Mouse (Mus musculus) CD4-positive naive resting alpha-beta T cell, adult 76 days (primary cell): Measurements from ENCODE around the gene Hist1h2bj. TPM values are rescaled to one million over a fixed set of nuclear protein-coding genes. Genes with fewer than 3 reads are reported as not detected.

Experiments used
- total RNA-seq: library from RNA; stranded (reverse); gene quantifications from one replicate; pipeline ENCODE4 v1.2.4, GENCODE M21; 2023

The Hist1h2bj gene
- total RNA-seq = 24.6 TPM

DNA sequence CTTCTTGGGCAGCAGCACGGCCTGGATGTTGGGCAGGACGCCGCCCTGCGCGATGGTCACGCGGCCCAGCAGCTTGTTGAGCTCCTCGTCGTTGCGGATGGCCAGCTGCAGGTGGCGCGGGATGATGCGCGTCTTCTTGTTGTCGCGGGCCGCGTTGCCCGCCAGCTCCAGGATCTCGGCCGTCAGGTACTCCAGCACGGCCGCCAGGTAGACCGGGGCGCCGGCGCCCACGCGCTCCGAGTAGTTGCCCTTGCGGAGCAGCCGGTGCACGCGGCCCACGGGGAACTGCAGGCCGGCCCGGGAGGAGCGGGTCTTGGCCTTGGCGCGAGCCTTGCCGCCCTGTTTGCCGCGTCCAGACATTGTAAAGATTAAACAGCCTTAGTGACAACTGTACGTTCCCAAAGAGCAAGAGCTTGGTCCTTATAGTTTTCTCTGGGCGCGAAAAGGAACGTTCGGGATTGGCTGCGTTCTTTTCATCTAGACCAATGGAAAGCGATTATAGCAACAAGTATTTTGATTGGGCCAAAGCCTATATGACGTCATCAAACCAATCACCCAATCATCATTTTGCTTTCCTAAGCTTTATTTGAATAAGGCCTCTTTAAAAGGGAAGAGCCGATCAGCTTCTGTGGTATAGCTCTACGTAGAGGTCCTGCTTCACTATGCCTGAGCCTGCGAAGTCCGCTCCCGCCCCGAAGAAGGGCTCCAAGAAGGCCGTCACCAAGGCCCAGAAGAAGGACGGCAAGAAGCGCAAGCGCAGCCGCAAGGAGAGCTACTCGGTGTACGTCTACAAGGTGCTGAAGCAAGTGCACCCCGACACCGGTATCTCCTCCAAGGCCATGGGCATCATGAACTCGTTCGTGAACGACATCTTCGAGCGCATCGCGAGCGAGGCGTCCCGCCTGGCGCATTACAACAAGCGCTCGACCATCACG, at the start of gene Hist1h2bj, which contains the start of gene Hist1h2ag:
Gene Hist1h2bj (plus strand): TSS at position 647 of the 935 bp plus-strand sequence.
Gene Hist1h2ag (minus strand): TSS at position 377 of the 935 bp plus-strand sequence.

DNA sequence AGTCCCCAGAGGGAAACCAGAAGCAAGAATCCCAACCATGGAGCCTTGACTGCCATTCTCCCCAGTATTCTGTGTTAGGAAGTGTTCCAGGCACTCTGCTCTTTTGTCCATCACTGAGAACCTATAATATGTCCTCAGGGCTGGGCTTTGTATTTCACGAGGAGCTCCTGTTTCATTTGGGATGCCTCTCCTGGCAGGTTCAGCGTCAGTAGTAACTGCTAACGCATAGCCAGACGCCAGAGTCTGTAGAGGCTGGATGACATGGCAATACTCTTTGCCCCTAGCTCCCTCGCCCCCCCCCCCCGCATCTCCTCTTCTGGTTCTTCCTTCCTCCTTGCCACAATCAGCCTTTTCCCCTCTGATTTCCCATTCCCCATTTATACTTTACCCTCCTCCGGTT, 33.4 kb upstream of the Hist1h2bj start, which contains the start of gene Prss16:
Gene Prss16 (minus strand): TSS at position 101 of the 400 bp plus-strand sequence.

DNA sequence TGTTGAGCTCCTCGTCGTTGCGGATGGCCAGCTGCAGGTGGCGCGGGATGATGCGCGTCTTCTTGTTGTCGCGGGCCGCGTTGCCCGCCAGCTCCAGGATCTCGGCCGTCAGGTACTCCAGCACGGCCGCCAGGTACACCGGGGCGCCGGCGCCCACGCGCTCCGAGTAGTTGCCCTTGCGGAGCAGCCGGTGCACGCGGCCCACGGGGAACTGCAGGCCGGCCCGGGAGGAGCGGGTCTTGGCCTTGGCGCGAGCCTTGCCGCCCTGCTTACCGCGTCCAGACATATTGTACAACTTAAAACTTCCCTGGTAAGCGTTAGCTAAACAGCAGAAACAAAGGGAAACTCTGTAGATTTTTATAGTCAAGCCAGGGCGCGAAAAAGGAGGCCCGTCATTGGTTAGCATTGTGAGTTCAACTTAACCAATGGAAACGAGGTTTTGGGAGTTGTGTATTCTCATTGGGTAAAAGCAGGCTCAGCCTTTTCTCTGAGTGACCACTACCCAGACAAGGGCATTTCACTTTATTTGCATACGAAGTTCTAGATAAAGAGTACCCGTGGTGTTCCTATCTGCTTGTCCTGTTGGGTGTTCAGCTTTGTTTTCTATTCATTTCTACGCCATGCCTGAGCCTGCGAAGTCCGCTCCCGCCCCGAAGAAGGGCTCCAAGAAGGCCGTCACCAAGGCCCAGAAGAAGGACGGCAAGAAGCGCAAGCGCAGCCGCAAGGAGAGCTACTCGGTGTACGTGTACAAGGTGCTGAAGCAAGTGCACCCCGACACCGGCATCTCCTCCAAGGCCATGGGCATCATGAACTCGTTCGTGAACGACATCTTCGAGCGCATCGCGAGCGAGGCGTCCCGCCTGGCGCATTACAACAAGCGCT, 7.5 kb upstream of the Hist1h2bj start, which contains the start of the genes Hist1h2ah and Hist1h2bk:
Gene Hist1h2ah (minus strand): TSS at position 302 of the 882 bp plus-strand sequence.
Gene Hist1h2bk (plus strand): TSS at position 604 of the 882 bp plus-strand sequence.

DNA sequence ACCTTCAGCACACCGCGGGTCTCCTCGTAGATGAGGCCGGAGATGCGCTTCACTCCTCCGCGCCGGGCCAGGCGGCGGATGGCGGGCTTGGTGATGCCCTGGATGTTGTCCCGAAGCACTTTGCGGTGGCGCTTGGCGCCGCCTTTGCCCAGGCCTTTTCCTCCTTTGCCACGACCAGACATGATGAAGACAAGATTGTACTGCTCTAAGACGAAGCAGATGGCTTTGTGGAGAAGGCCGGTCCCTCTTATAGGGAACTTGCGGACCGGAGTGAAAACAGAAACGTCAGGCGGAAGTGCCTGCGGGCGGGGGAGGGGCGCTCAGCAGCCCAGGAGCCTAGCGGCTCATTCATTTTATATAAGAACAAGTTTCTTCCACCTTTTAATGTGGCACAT, 1.9 kb upstream of the Hist1h2bj start, which contains the start of gene Hist1h4i:
Gene Hist1h4i (minus strand): TSS at position 221 of the 395 bp plus-strand sequence.

DNA sequence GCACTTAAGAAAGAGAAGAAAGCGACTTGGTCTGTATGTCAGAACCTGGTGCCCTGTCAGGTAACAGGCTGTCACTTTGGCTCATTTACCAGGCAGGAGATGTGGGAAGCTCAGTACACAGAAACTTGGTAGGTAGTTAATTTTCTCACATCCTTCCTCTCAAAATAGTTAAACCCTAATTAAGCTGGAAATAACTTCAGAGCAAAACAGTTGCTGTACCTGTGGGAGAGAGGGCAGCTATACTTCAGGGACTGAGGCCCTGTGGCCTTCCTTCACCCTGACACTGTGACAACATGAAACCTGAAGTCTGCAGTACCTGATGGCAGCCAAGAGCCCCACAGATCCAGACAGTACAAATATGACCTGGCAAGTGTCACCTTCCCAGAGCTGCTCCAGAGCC, 41.1 kb downstream of the Hist1h2bj start, which contains the start of gene Vmn1r188:
Gene Vmn1r188 (plus strand): TSS at position 301 of the 400 bp plus-strand sequence.

Other genes with a start within 250 kb of the Hist1h2bj start
- 25.5 TPM for gene Hist1h2bq, start 233.0 kb upstream of the Hist1h2bj start, total RNA-seq
- gene Hist1h2ao, start 232.7 kb upstream of the Hist1h2bj start, total RNA-seq = 52.1 TPM
- gene Hist1h4m, start 231.5 kb upstream of the Hist1h2bj start, total RNA-seq = 202 TPM
- not detected for gene Hist1h4n, start 211.0 kb upstream of the Hist1h2bj start, total RNA-seq
- 61.1 TPM for gene Hist1h2ap, start 209.7 kb upstream of the Hist1h2bj start, total RNA-seq
- gene Hist1h2br, start 209.5 kb upstream of the Hist1h2bj start, total RNA-seq = 25.7 TPM
- gene Zfp184, start 98.1 kb upstream of the Hist1h2bj start, total RNA-seq = 3.5 TPM
- not detected for gene Pom121l2, start 62.0 kb upstream of the Hist1h2bj start, total RNA-seq
- 0.53 TPM for gene Prss16, start 33.5 kb upstream of the Hist1h2bj start, total RNA-seq
- gene Hist1h2ah, start 7.6 kb upstream of the Hist1h2bj start, total RNA-seq = 27.0 TPM
- 29.9 TPM for gene Hist1h2bk, start 7.3 kb upstream of the Hist1h2bj start, total RNA-seq
- 44.4 TPM for gene Hist1h4i, start 1.9 kb upstream of the Hist1h2bj start, total RNA-seq
- gene Hist1h2ag, start 270 bp upstream of the Hist1h2bj start, total RNA-seq = 28.7 TPM
- gene Vmn1r188, start 41.2 kb downstream of the Hist1h2bj start, total RNA-seq = not detected
- not detected for gene Vmn1r189, start 62.6 kb downstream of the Hist1h2bj start, total RNA-seq
- gene Vmn1r191, start 140.8 kb downstream of the Hist1h2bj start, total RNA-seq = not detected
- gene Vmn1r192, start 147.9 kb downstream of the Hist1h2bj start, total RNA-seq = not detected
- not detected for gene Vmn1r193, start 179.9 kb downstream of the Hist1h2bj start, total RNA-seq
- not detected for gene Vmn1r194, start 201.0 kb downstream of the Hist1h2bj start, total RNA-seq
- gene Vmn1r195, start 227.3 kb downstream of the Hist1h2bj start, total RNA-seq = not detected
- not detected for gene Vmn1r196, start 246.7 kb downstream of the Hist1h2bj start, total RNA-seq